Comparison of ENCODE assay signal across 9 mouse cellular contexts in genomic region chr10:61199566-61200213, GRCm38 (mm10). TPM values are rescaled to one million over a fixed set of nuclear protein-coding genes. Genes with fewer than 3 reads are reported as not detected.
A peak's percentile ranks its signal among the peaks of the same experiment; 100 is the strongest.
DNase-seq lines count a peak whose midpoint lies in the region; ATAC-seq and TF ChIP-seq lines count a peak whose summit lies in the region.
"Had no signal": no experiment of that assay in that cellular context is flagged by ENCODE, and none has a peak within 500 bp of the region (broad histone marks: within the 10 kb centered on the region; RNA-seq: fewer than 3 reads in every experiment).

No protein-coding gene starts in this region.

- no peaks in the 10 kb centered on the region for H3K9me3 ChIP-seq in limb, embryonic 11.5 days (ENCODE audit: control insufficient read depth, low read length)

- ATAC-seq in limb, embryonic 11.5 days (ENCODE audit: insufficient number of reproducible peaks, low FRiP score, low TSS enrichment, low read depth), result no peak; the same call in 1 of the 2 replicates

- H3K4me1 ChIP-seq in cortical plate, adult 2 months (ENCODE audit: control insufficient read depth, insufficient read depth, low read length), result no peaks in the 10 kb centered on the region
- H3K4me1 ChIP-seq in limb, embryonic 11.5 days (ENCODE audit: control insufficient read depth, insufficient read depth, low read length), result no peaks in the 10 kb centered on the region; the same call in 1 of the 2 replicates

- WGBS in limb, embryonic 11.5 days, result 29% methylated on average over 11 of the region's 11 CpGs

- H3K9ac ChIP-seq in limb, embryonic 11.5 days (ENCODE audit: low read length), result no peak overlapping the region

- H3K4me3 ChIP-seq in cortical plate, adult 2 months (ENCODE audit: insufficient read depth, low read length), result no peak overlapping the region
- no peak overlapping the region for H3K4me3 ChIP-seq in limb, embryonic 11.5 days (ENCODE audit: low read depth, low read length)

- no peak for TF ChIP-seq POLR2A in cortical plate, adult 2 months (IDR thresholded peaks at IDR 0.05; ENCODE audit: extremely low read depth, insufficient read depth, low read length)

- H3K27ac ChIP-seq in cortical plate, adult 2 months (ENCODE audit: insufficient read depth, low read length), result no peak overlapping the region
- no peak overlapping the region for H3K27ac ChIP-seq in limb, embryonic 11.5 days (replicated peaks; ENCODE audit: low read depth, low read length)

- intact Hi-C loops in gastrocnemius, postnatal 14 days (cut with DNase I; ENCODE audit: low total_unique reads), result loop anchor here (2.0 to 10.0 kb wide), 2 partner anchors 137 to 205 kb away; no protein-coding TSS in a partner anchor

- peak; percentile 94 for TF ChIP-seq CTCF in cortical plate, adult 2 months (IDR thresholded peaks at IDR 0.05; ENCODE audit: extremely low read depth, insufficient read depth, low read length)

- H3K36me3 ChIP-seq in limb, embryonic 11.5 days (ENCODE audit: control insufficient read depth, insufficient read depth, low read length), result no peaks in the 10 kb centered on the region

- no peaks in the 10 kb centered on the region for H3K27me3 ChIP-seq in limb, embryonic 11.5 days (ENCODE audit: control insufficient read depth, insufficient read depth, low read length)

- peak; percentile 91 for DNase-seq in 3T3-L1 (ENCODE audit: low read depth, low spot score)
- peak; percentile 66 to 90 for DNase-seq in adrenal gland, adult (ENCODE audit: inconsistent age in 2 of 2, low spot score in 1 of 2)
- DNase-seq in gastrocnemius, postnatal 14 days, result peak; percentile 71
- DNase-seq in kidney, adult 8-10 months, result peak; percentile 66 to 72
- peak; percentile 90 for DNase-seq in limb, embryonic 11.5 days (ENCODE audit: low spot score)
- peak; percentile 51 to 73 for DNase-seq in monocyte, adult 2 months (ENCODE audit: low read depth in 1 of 2, low spot score in 2 of 2)
- peak; percentile 62 to 84 for DNase-seq in spleen, postnatal 4 days (ENCODE audit: low spot score in 2 of 2)

- H3K4me2 ChIP-seq in limb, embryonic 11.5 days (ENCODE audit: low read depth, severe bottlenecking), result no peak overlapping the region

RNA-seq across cellular contexts. Expression of gene Tbata, which starts 27.9 kb away (rescaled TPM):
- polyA plus RNA-seq in cortical plate, adult 2 months (2012; rRNA removed), result 5.1 and 6.8 TPM in 2 replicates
- not detected for total RNA-seq in gastrocnemius, postnatal 14 days (2021)
- not detected in 2 replicates for polyA plus RNA-seq in limb, embryonic 11.5 days (2014; fragmentation: Nextera tagmentation; extraction: Ambion mirVana)
- polyA plus RNA-seq: stomach, embryonic 14.5 days had no signal

RNA-seq across cellular contexts. Expression of gene Sgpl1, which starts 52.2 kb away (rescaled TPM):
- polyA plus RNA-seq in cortical plate, adult 2 months (2012; rRNA removed), result 34.1 and 34.5 TPM in 2 replicates
- total RNA-seq in gastrocnemius, postnatal 14 days (2021), result 10 to 100 TPM; 11.3 to 14.6 TPM
- 86.9 and 91.0 TPM in 2 replicates for polyA plus RNA-seq in limb, embryonic 11.5 days (2014; fragmentation: Nextera tagmentation; extraction: Ambion mirVana)
